Mouse (Mus musculus) kidney, postnatal 14 days (tissue): Measurements from ENCODE around the gene H2al1e.
A peak's percentile ranks its signal among the peaks of the same experiment; 100 is the strongest.
"Not testable (repeated sequence)": the region's sequence is repeated elsewhere in the genome, so short reads cannot be mapped to it uniquely, and the experiment has no call there.

Experiments used
- DNase-seq: peaks from one replicate; pipeline ENCODE4 v3.0.0; 2022; ENCODE audit warnings: mixed read lengths

The H2al1e gene

GRCm38 (mm10) chrX:11311634-11312033 lies at the start of gene H2al1e:
Gene H2al1e (plus strand): TSS chrX:11311934.
- DNase-seq: not testable (repeated sequence)

DNA sequence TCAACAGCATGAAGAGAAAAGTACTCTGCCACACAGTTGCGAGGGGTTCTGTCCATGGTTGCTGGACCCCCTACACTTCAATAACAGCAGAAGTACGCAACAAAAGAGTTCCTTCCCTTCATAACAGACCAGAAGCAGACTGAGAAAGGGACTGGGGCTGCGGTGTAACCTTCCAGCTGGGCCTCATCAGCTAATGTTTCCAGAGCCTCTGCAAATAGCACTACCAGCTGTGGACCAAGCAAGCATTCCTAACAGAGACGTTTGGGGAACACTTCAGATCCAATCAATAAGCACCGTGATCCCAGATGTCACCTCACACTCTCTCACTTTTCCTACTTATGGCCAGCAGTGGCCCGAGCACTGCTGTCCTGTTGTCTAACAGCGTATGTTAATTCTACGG lies 46.8 kb upstream of the H2al1e start:
- DNase-seq: no peak

DNA sequence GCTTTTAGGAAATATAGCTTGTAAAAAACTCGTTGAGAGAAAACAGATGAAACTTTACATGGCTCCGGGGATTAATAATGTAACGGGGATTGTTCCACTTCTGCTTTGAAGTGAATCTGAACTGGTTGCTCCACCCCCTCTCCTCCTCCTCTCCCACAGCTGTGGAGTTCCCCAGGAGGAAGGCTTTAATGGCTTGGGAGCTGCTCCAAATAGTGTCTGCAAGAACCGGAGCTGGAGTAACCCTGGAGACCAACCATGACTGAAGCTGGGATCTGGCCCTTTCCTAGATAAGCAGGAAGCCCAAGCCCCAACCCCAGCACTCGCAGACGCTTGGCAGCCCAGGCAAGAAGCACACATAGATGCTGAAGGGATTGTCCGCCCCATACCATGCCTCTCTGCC lies 43.9 kb upstream of the H2al1e start:
- DNase-seq: peak; percentile 55

DNA sequence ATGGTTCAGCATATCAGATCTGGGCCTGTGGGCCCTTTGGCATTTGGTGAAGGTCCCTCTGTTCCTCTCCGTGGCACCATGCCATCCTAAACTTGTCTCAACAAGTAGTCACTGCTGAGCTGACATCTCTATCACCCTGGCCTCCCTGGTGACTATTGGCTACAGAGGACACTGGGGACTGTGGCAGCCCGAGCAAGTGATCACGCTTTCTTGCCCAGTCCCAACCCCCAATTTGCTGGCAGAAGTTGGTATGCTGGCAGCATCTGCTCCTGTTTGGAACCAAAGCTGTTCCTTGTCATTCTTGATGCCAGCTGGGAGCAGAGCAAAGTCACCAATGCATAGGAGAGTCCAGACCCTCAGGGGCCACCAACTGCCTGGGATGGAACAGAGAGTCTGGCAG lies 42.7 kb upstream of the H2al1e start:
- no peak for DNase-seq

- no peak for DNase-seq
Observed at GRCm38 (mm10) chrX:11273190-11273589, 38.5 kb upstream of the H2al1e start.

GRCm38 (mm10) chrX:11277083-11277482 lies 34.7 kb upstream of the H2al1e start:
- no peak for DNase-seq

GRCm38 (mm10) chrX:11280741-11281140 lies 31.0 kb upstream of the H2al1e start:
- DNase-seq: no peak

DNA sequence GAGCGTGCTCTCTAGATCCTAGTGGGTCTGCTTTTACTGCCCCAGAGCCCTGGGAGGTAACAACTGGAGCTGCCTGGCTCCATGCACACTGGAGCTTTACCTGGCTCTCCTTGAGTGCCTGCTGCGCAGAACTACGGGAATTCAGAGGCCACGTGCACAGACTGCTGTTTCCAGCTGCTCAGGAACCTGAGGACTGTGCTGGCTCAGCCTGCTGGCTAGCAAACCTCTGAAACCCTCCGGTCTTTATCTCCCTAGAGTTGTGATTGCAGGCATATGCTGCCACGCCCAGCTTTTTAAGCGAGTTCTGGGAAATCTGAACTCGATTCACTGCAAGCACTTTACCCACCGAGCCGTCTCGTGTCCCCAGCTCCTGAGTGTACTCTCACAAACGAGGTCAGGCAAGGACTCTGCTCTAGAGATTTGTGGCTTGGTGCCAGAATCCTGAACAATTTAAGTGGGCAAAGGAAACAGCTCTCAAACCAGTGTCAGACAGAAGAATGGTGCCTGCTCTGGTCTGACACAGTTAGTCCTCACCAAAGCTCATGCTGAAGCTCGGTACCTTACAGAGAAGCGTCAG lies 23.3 kb upstream of the H2al1e start:
- DNase-seq: peak; percentile 19

- no peak for DNase-seq
Observed at GRCm38 (mm10) chrX:11289244-11289643, 22.5 kb upstream of the H2al1e start.

DNA sequence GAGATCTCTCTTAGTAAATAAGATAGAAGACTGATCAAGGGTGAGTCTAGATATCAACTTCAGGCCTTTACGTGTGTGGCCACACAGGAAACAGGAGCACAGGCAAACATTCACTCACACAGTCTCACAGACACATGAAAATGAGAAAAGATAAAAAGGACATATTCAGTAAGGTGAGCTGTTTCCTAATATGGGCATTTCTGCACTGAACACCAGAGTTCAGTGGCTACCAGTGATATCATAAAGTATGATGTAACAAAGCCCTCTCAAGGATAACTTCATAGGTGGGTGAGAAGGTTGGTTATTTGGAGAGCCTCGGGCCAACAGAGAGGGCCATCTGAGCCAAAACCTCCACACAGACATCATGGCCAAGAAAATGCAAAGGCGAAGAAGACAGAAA lies 12.8 kb upstream of the H2al1e start, which contains the start of gene H2al1a:
Gene H2al1a (plus strand): TSS at position 301 of the 400 bp plus-strand sequence.
- DNase-seq: not testable (repeated sequence)

- DNase-seq: not testable (repeated sequence)
Observed at GRCm38 (mm10) chrX:11302132-11302531, 9.6 kb upstream of the H2al1e start, which contains the start of gene H2al1b. Gene H2al1b (plus strand): TSS chrX:11302432.

DNA sequence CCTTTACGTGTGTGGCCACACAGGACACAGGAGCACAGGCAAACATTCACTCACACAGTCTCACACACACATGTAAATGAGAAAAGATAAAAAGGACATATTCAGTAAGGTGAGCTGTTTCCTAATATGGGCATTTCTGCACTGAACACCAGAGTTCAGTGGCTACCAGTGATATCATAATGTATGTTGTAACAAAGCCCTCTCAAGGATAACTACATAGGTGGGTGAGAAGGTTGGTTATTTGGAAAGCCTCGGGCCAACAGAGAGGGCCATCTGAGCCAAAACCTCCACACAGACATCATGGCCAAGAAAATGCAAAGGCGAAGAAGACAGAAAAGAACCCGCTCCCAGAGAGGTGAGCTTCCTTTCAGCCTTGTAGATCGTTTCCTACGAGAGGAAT lies 6.4 kb upstream of the H2al1e start, which contains the start of gene H2al1c:
Gene H2al1c (plus strand): TSS at position 301 of the 400 bp plus-strand sequence.
- not testable (repeated sequence) for DNase-seq

DNA sequence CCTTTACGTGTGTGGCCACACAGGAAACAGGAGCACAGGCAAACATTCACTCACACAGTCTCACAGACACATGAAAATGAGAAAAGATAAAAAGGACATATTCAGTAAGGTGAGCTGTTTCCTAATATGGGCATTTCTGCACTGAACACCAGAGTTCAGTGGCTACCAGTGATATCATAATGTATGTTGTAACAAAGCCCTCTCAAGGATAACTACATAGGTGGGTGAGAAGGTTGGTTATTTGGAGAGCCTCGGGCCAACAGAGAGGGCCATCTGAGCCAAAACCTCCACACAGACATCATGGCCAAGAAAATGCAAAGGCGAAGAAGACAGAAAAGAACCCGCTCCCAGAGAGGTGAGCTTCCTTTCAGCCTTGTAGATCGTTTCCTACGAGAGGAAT lies 3.2 kb upstream of the H2al1e start, which contains the start of gene H2al1d:
Gene H2al1d (plus strand): TSS at position 301 of the 400 bp plus-strand sequence.
- not testable (repeated sequence) for DNase-seq

DNA sequence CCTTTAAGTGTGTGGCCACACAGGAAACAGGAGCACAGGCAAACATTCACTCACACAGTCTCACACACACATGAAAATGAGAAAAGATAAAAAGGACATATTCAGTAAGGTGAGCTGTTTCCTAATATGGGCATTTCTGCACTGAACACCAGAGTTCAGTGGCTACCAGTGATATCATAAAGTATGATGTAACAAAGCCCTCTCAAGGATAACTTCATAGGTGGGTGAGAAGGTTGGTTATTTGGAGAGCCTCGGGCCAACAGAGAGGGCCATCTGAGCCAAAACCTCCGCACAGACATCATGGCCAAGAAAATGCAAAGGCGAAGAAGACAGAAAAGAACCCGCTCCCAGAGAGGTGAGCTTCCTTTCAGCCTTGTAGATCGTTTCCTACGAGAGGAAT lies 3.1 kb downstream of the H2al1e start, which contains the start of gene H2al1f:
Gene H2al1f (plus strand): TSS at position 301 of the 400 bp plus-strand sequence.
- not testable (repeated sequence) for DNase-seq

DNA sequence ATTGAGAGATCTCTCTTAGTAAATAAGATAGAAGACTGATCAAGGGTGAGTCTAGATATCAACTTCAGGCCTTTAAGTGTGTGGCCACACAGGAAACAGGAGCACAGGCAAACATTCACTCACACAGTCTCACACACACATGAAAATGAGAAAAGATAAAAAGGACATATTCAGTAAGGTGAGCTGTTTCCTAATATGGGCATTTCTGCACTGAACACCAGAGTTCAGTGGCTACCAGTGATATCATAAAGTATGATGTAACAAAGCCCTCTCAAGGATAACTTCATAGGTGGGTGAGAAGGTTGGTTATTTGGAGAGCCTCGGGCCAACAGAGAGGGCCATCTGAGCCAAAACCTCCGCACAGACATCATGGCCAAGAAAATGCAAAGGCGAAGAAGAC lies 6.2 kb downstream of the H2al1e start, which contains the start of gene H2al1g:
Gene H2al1g (plus strand): TSS at position 301 of the 400 bp plus-strand sequence.
- DNase-seq: not testable (repeated sequence)

DNA sequence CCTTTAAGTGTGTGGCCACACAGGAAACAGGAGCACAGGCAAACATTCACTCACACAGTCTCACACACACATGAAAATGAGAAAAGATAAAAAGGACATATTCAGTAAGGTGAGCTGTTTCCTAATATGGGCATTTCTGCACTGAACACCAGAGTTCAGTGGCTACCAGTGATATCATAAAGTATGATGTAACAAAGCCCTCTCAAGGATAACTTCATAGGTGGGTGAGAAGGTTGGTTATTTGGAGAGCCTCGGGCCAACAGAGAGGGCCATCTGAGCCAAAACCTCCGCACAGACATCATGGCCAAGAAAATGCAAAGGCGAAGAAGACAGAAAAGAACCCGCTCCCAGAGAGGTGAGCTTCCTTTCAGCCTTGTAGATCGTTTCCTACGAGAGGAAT lies 9.5 kb downstream of the H2al1e start, which contains the start of gene H2al1h:
Gene H2al1h (plus strand): TSS at position 301 of the 400 bp plus-strand sequence.
- DNase-seq: not testable (repeated sequence)

GRCm38 (mm10) chrX:11324359-11324758 lies 12.6 kb downstream of the H2al1e start, which contains the start of gene H2al1i:
Gene H2al1i (plus strand): TSS chrX:11324659.
- not testable (repeated sequence) for DNase-seq

- DNase-seq: not testable (repeated sequence)
Observed at GRCm38 (mm10) chrX:11327522-11327921, 15.8 kb downstream of the H2al1e start, which contains the start of gene H2al1j. Gene H2al1j (plus strand): TSS chrX:11327822.

DNA sequence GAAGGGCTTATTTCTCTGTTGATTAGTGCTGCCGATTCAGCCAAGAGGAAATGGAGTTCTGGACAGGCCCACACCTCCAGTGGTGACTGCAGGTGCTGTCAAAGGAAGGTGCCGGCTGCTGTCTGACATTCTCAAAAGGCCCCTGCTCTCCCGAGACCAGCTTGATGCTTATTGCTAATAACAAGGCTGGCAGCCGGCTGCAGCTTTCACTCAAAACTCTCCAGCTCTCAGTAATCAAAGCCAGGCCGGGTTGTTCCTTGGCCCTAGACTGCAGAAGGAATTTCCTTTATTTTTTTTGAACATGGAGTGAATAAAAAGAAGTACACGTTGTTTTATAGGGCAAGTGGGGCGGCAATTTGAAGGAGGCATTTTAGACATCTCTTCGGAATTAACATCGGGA lies 34.0 kb downstream of the H2al1e start:
- DNase-seq: no peak

DNA sequence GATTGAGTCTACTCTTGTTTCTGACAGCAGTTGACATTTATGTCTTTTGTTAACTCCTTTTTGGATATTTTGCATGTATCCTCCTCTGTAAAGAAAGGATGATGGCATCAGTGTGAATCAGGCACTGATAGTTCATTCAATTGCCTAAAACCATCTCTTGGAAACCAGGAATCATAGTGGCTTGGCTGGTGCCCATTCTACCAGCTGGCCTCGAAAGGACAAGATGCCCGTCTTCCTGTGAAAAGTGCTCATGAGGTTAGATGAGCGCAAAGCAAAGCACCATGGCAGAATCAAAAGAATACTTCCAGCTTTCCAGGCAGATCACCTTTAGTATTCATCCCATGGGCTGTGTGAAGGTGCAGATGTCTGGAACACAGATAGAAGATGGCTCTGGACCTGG lies 35.0 kb downstream of the H2al1e start:
- DNase-seq: no peak

GRCm38 (mm10) chrX:11360823-11361222 lies 49.1 kb downstream of the H2al1e start:
- no peak for DNase-seq

GRCm38 (mm10) chrX:11361261-11361660 lies 49.5 kb downstream of the H2al1e start:
- no peak for DNase-seq
